Mouse (Mus musculus) bone marrow, adult 2 months (tissue): ENCODE measurements around the gene Vsig2.

ENCODE experiments used
- CTCF ChIP-seq: fragments of 200-500 bp; IDR thresholded peaks from 2 replicates; pipeline ENCODE4 v1.5.1; 2011; ENCODE audit warnings: low read length, control low read depth; ENCODE audit not compliant: control insufficient read depth, insufficient read depth
- POLR2A ChIP-seq: fragments of 200-500 bp; IDR thresholded peaks from 2 replicates; pipeline ENCODE4 v1.6.1; 2011; ENCODE audit warnings: low read depth, mild to moderate bottlenecking, control low read depth, low read length, borderline replicate concordance; ENCODE audit not compliant: control insufficient read depth

- no peak for TF ChIP-seq CTCF
- no peak for TF ChIP-seq POLR2A
Observed at GRCm38 (mm10) chr9:37560617-37561016, 21.6 kb downstream of the Vsig2 start.
